Mouse (Mus musculus) heart, embryonic 15.5 days (tissue): ENCODE data around the gene Fam166b. TPM values are rescaled to one million over a fixed set of nuclear protein-coding genes. Genes with fewer than 3 reads are reported as not detected.

Experiments
- ATAC-seq: fragments of 200-750 bp; cut with Nextera tagmentation; replicated peaks from 2 replicates; pipeline ENCODE4 v1.8.0; 2017; ENCODE audit warnings: low read depth, moderate TSS enrichment; ENCODE audit not compliant: insufficient number of reproducible peaks, insufficient read depth, low FRiP score
- H3K27ac ChIP-seq: fragments of 300-500 bp; sonication (generic); 2 replicates; pipeline ENCODE4 v1.5.1; 2015; ENCODE audit warnings: mild to moderate bottlenecking, inconsistent platforms
- H3K27me3 ChIP-seq: fragments of 300-500 bp; sonication (generic); 2 replicates; pipeline ENCODE4 v1.6.1; 2015; ENCODE audit warnings: inconsistent platforms
- H3K36me3 ChIP-seq: fragments of 300-500 bp; sonication (generic); 2 replicates; pipeline ENCODE4 v1.6.1; 2015; ENCODE audit warnings: mild to moderate bottlenecking, inconsistent platforms
- H3K4me1 ChIP-seq: fragments of 300-500 bp; sonication (generic); replicated peaks from 2 replicates; pipeline ENCODE4 v1.6.1; 2015; ENCODE audit warnings: inconsistent platforms
- H3K4me2 ChIP-seq: fragments of 300-500 bp; sonication (generic); 2 replicates; pipeline ENCODE4 v1.6.1; 2015; ENCODE audit warnings: inconsistent platforms, mild to moderate bottlenecking, moderate library complexity
- H3K4me3 ChIP-seq: fragments of 300-500 bp; sonication (generic); 2 replicates; pipeline ENCODE4 v1.5.1; 2015; ENCODE audit warnings: mild to moderate bottlenecking, inconsistent platforms
- H3K9ac ChIP-seq: fragments of 300-500 bp; sonication (generic); 2 replicates; pipeline ENCODE4 v1.6.1; 2015; ENCODE audit warnings: mild to moderate bottlenecking, inconsistent platforms
- H3K9me3 ChIP-seq: fragments of 300-500 bp; sonication (generic); replicated peaks from 2 replicates; pipeline ENCODE4 v1.6.1; 2016; ENCODE audit warnings: inconsistent platforms
- WGBS: fragments of 180-500 bp; shearing (Covaris S2); methylation state at CpG from one replicate; pipeline ENCODE4 v1.1.7; 2015; ENCODE audit warnings: mixed read lengths; 5-methylcytosine and 5-hydroxymethylcytosine counted together
- polyA plus RNA-seq: library from polyadenylated mRNA; unstranded; fragments of >200 nt; fragmentation: Nextera tagmentation; extraction: Ambion mirVana; gene quantifications from 2 replicates; pipeline ENCODE4 v1.2.1, GENCODE M21; 2015

The Fam166b gene
- polyA plus RNA-seq, 1 experiment from 2014 or later: 0.18 TPM

DNA sequence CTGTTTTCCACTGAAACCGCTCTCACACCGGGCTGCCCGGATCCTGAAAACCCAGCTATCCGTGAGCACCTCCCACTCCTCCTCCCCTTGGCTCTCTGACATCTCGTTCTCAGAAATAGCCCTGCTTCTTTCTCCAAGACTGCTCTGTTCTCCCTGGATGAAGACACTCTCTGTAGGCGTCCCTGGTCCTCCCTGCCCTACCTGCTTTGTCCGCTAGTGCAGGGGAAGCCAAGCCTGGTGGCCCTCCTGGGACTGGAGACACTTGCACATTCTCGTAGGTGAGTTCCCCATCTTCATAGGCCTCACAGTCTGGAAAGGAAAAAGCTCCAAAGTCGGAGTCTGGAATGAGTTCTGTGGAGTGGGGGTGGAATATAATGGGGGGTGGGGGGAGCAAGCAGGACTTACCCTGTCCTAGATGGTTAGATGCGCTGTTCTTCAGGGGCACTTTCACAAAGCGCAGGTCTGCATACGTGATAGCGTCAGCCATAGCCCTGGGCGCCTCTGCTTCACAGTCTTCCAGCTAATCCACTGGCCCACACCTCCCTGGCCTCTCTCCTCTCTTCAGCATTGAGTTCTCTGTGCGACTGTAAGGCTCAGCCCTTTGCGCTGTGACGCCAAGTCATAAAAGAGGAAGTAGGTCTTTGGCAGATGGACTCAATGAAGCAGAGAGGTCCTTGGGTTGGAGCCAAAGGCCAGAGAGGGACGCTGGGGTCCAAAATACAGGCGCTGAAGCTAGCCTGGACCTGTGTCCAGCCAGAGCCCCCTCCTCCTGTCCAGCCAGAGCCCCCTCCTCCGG lies 25.3 kb upstream of the Fam166b start, which contains the start of gene Cd72:
TSS of gene Cd72 (minus strand) at position 588 of the 796 bp plus-strand sequence.
- Histone ChIP-seq H3K4me3 (peak within 1 kb of the TSS; percentile 23), H3K4me1 (peaks cover 23% of the 10 kb centered on the region), H3K9ac (peak within 1 kb of the TSS; percentile 31; the same call in 1 of the 2 replicates), H3K27ac (no peak within 1 kb of the TSS), H3K36me3 (no peaks in the 10 kb centered on the region), H3K4me2 (peak within 1 kb of the TSS; percentile 60), H3K27me3 (peaks cover 37% of the 10 kb centered on the region), H3K9me3 (no peaks in the 10 kb centered on the region)
- no peak for ATAC-seq
- WGBS: 27% methylated on average over 20 of the region's 20 CpGs

DNA sequence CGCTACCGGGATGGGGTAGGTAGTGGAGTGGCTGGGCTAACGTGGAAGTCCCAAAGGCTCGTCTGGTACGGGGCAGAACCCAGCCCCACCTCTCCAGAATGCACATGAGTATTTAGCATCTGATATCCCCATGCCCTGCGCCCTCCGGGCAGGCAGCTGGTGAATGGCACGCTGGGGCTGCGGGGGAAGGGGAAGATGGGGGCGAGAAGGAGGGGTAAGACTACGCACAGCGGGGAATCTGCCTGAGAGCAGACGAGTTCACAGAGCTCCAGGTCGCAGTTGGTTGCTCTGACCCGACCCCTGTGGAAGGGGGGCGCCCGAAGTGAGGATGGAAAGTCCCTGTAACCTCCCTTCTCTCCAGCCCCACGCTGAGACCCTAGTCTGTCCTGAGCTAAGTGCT lies 24.5 kb upstream of the Fam166b start:
- Histone ChIP-seq H3K27ac (no peak overlapping the region), H3K4me2 (peak overlapping the region; percentile 60), H3K4me1 (peaks cover 23% of the 10 kb centered on the region), H3K27me3 (peaks cover 37% of the 10 kb centered on the region), H3K4me3 (peak overlapping the region; percentile 23), H3K9me3 (no peaks in the 10 kb centered on the region), H3K9ac (peak overlapping the region; percentile 31; the same call in 1 of the 2 replicates), H3K36me3 (no peaks in the 10 kb centered on the region)
- under 1% methylated on average over 18 of the region's 18 CpGs for WGBS
- ATAC-seq: no peak

DNA sequence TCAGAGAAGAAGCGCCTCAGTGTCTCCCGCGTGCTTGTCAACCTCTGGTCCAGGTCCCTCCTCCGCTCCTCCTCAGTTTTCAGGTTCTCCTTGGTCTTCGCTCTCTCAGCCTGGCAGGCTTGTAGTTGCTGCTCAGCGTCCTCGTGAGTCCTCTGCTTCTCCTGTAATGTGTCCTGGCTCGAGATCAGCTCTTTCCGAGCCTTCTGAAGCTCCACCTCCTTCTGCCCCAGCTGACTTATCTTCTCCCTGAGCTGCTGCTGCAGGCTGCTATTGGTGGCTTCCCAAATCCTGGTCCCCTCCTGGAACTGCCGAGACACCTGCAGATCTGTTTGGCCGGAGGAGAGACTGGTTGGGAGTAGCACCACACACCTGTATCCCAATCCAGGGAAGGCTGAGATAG lies 23.4 kb upstream of the Fam166b start:
- Histone ChIP-seq H3K4me1 (peaks cover 23% of the 10 kb centered on the region), H3K4me3 (no peak overlapping the region), H3K9me3 (no peaks in the 10 kb centered on the region), H3K27me3 (peaks cover 37% of the 10 kb centered on the region), H3K9ac (no peak overlapping the region), H3K36me3 (peaks cover 11% of the 10 kb centered on the region), H3K27ac (no peak overlapping the region), H3K4me2 (peak overlapping the region; percentile 17; the same call in 1 of the 2 replicates)
- ATAC-seq: no peak
- WGBS: 40% methylated on average over 11 of the region's 11 CpGs

DNA sequence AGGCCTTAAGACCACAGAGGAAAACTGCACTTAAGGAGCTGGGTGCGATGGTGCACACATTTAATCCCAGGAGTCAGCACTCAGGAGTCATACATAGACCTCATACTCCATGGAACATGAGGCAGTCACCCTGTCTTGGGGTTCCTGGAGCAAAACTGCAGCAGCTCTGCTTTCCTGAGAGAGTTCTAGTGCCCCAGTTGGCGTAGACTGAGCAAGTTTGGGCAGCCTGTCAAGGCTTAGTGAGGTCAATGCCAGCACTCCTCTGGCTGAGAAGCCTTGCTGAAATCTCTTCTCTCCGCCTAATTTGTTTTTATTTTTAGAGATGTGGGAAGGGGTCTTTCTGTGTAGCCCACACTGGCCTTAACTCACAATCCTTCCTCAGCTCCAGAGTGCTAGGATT lies 19.6 kb upstream of the Fam166b start:
- H3K4me2 ChIP-seq: no peak overlapping the region
- no peak overlapping the region for H3K27ac ChIP-seq
- H3K36me3 ChIP-seq: peaks cover 35% of the 10 kb centered on the region
- no peak for ATAC-seq
- 84% methylated on average over 3 of the region's 3 CpGs for WGBS
- H3K9me3 ChIP-seq: no peaks in the 10 kb centered on the region
- H3K4me3 ChIP-seq: no peak overlapping the region
- H3K9ac ChIP-seq: no peak overlapping the region
- H3K27me3 ChIP-seq: peaks cover 13% of the 10 kb centered on the region; the same call in 1 of the 2 replicates
- H3K4me1 ChIP-seq: peaks cover 23% of the 10 kb centered on the region

DNA sequence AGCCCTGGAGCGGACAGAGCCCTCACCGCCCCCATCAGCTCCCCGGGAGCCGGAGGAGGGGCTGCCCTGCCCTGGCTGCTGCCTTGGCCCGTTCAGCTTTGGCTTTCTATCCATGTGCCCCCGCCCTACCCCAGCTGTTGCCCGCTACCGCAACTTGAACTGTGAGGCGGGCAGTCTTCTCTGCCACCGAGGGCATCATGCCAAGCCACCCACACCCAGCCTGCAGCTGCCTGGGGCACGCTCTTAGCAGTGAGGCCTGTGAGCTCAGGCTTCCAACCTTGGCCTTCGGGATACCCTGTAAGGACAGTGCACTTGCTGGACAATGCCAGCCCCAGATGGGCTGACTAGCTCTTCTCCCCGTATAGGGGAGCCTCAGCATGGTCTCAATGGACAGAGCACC lies 18.3 kb upstream of the Fam166b start:
- H3K4me1 ChIP-seq: peaks cover 15% of the 10 kb centered on the region
- H3K36me3 ChIP-seq: peaks cover 35% of the 10 kb centered on the region
- H3K27ac ChIP-seq: no peak overlapping the region
- no peak overlapping the region for H3K4me2 ChIP-seq
- WGBS: 93% methylated on average over 13 of the region's 13 CpGs
- no peak overlapping the region for H3K4me3 ChIP-seq
- no peak for ATAC-seq
- no peak overlapping the region for H3K9ac ChIP-seq
- H3K9me3 ChIP-seq: no peaks in the 10 kb centered on the region
- H3K27me3 ChIP-seq: 0 out of 2 replicates have a peak, but pooled peaks cover 3% of the 10 kb centered on the region

DNA sequence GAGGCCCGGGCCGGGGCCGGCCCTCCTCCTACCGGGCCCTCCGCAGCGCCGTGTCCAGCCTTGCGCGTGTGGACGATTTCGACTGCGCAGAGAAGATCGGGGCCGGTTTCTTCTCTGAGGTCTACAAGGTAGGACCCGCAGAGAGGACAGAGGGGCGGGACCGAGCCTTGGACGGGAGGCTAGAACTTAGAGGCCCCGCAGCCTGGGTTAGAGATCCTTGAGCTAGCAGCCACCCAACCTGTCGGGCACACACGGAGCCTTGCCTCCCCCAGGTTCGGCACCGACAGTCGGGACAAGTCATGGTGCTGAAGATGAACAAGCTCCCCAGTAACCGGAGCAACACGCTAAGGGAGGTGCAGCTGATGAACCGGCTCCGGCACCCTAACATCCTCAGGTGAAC lies 14.6 kb upstream of the Fam166b start:
- peaks cover 14% of the 10 kb centered on the region for H3K4me1 ChIP-seq
- H3K27ac ChIP-seq: peak overlapping the region; percentile 93
- no peak for ATAC-seq
- no peaks in the 10 kb centered on the region for H3K9me3 ChIP-seq
- H3K4me2 ChIP-seq: peak overlapping the region; percentile 97
- no peaks in the 10 kb centered on the region for H3K27me3 ChIP-seq
- peak overlapping the region; percentile 99 for H3K9ac ChIP-seq
- WGBS: 2% methylated on average over 28 of the region's 28 CpGs
- peak overlapping the region; percentile 93 for H3K4me3 ChIP-seq
- peaks cover 35% of the 10 kb centered on the region for H3K36me3 ChIP-seq

DNA sequence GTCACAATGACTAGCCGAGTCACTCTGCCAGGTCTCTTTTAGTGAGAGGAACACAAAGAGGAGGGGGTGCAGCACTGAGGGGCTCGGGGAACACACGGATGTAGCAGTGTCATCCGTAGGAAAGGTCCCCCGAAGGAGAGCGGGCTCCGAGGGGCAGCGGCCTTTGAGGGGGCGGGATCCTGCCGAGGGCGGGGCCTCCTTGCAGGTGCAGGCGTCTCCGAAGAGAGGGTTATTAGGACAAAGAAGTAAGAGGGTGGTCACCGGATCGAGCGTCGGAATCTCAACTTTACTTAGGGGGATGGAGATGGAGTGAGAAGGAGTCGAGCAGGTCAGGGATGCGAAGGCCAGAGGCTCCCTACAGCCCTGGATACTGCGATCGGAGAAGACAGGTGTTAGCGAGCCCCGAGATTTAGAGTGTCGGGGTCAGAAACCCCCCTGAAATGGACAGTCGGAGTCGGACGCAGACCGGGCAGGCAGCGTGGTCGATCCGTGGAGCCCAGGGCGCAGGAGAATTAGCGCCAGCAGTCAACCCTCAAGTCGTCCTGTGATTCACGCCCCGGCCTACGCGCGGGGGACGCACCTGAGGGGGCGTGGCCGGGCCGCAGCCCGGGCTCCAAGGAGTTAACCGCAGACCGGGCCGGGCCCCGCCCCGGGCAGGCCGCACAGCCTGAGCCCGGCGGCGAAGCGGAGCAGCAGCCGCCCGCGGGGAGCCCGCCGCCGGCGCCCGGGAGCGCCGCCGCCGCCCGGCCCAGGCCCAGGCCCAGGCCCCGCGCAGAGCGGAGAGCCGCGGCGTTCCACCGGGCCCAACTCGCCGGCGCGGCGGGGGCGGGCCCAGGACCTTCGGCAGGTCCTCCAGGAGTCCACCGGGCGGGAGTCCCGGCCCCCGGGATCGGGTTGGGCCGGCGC lies 13.8 kb upstream of the Fam166b start:
- peak; percentile 67 for ATAC-seq
- Histone ChIP-seq H3K27ac (peak overlapping the region; percentile 93), H3K9me3 (no peaks in the 10 kb centered on the region), H3K27me3 (no peaks in the 10 kb centered on the region), H3K36me3 (peaks cover 28% of the 10 kb centered on the region), H3K4me3 (peak overlapping the region; percentile 93), H3K9ac (peak overlapping the region; percentile 99), H3K4me2 (peak overlapping the region; percentile 97), H3K4me1 (peaks cover 14% of the 10 kb centered on the region)
- WGBS: 0% methylated on average over 88 of the region's 88 CpGs

DNA sequence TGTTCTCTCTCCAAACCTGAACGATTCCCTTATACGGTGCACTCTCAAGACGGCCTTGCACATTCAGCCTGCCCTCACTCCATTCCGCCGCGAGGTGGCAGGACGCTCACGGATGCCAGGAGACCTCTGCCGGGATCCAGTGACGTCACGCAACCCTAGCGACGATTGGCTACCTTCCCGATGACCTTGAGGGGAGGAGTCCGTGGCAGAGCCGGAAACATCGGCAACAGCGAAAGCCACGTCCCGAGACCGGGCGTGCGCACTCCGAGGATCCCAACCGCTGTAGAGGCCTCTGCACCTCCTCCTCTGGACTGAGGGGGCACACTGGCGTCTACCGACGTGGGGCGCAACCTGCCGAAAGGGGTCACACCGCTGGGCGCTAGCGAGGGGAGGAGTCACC lies 13.1 kb upstream of the Fam166b start:
- H3K27ac ChIP-seq: peak overlapping the region; percentile 93
- peaks cover 14% of the 10 kb centered on the region for H3K4me1 ChIP-seq
- under 1% methylated on average over 33 of the region's 33 CpGs for WGBS
- no peaks in the 10 kb centered on the region for H3K27me3 ChIP-seq
- no peaks in the 10 kb centered on the region for H3K9me3 ChIP-seq
- peaks cover 22% of the 10 kb centered on the region for H3K36me3 ChIP-seq
- H3K4me3 ChIP-seq: peak overlapping the region; percentile 93
- H3K4me2 ChIP-seq: peak overlapping the region; percentile 97
- peak overlapping the region; percentile 99 for H3K9ac ChIP-seq
- peak; percentile 95 for ATAC-seq

DNA sequence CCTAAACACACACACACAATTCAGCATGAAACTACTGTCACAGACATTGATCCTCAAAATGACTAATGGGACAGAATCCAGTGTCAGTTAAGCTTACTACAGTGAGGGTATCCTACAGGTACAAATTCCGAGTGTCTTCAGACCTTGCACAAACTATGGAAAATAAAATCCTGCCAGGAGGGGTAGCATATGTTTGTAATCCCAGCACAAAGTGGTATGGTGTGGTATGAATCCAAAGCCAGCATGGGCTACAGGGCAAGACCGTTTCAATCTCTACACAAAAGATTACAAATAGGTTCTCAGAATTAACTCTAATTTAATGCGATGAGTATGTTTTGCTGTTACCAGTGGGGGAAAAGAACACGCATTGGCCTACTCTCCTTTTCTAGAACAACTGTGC lies 12.7 kb upstream of the Fam166b start, which contains the start of gene Tesk1:
TSS of gene Tesk1 (plus strand) at position 301 of the 400 bp plus-strand sequence.
- H3K9ac ChIP-seq: peak within 1 kb of the TSS; percentile 99
- no peak for ATAC-seq
- 28% methylated on average over 4 of the region's 4 CpGs for WGBS
- H3K4me2 ChIP-seq: peak within 1 kb of the TSS; percentile 97
- H3K9me3 ChIP-seq: no peaks in the 10 kb centered on the region
- H3K36me3 ChIP-seq: peaks cover 17% of the 10 kb centered on the region
- H3K4me1 ChIP-seq: peaks cover 14% of the 10 kb centered on the region
- peak within 1 kb of the TSS; percentile 93 for H3K27ac ChIP-seq
- H3K4me3 ChIP-seq: peak within 1 kb of the TSS; percentile 93
- no peaks in the 10 kb centered on the region for H3K27me3 ChIP-seq

DNA sequence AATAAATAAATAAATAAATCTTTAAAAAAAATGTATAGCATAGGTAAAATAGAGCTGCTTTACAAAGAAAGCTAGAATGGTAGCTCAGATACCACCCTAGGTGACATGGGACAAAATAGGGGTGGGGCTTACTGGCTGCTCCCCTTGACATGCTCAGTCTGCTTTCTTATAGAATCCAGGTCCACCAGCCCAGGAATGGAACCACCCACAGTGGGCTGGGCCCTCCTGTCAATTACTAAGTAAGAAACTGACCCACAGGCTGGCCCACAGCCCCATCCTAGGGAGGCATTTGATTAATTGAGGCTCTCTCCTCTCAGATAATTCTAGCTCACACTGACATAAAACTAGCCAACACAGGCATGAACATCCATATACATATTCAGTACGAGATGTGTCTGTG lies 3.9 kb upstream of the Fam166b start:
- no peak overlapping the region for H3K27ac ChIP-seq
- H3K4me2 ChIP-seq: no peak overlapping the region
- no peaks in the 10 kb centered on the region for H3K36me3 ChIP-seq
- H3K4me1 ChIP-seq: peaks cover 10% of the 10 kb centered on the region
- no peak for ATAC-seq
- no peaks in the 10 kb centered on the region for H3K27me3 ChIP-seq
- no peaks in the 10 kb centered on the region for H3K9me3 ChIP-seq
- H3K9ac ChIP-seq: no peak overlapping the region
- no peak overlapping the region for H3K4me3 ChIP-seq
- 79% methylated on average over 1 of the region's 1 CpGs for WGBS

DNA sequence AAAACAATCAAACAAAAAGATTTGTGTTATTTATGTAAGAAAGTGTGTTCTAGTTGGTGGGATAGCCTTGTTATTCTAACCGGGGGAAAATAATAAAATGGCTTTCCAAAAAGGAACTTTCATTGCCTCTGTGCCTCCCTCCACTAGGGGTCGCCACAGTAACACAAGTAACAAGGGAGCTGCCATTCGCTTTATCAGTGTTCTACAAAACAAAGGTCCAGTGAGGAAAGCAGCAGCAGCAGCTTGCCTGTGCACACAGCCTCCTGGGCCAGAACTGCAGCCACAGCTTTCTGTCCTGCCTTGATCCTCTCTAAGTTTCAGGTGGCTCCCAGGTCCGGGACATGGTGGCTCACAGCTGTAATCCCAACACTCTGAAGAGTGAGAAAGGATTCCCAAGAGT lies 2.8 kb upstream of the Fam166b start:
- H3K27ac ChIP-seq: peak overlapping the region; percentile 75
- H3K27me3 ChIP-seq: peaks cover 10% of the 10 kb centered on the region
- H3K4me1 ChIP-seq: peaks cover 15% of the 10 kb centered on the region
- no peaks in the 10 kb centered on the region; the same call in 1 of the 2 replicates for H3K36me3 ChIP-seq
- H3K9me3 ChIP-seq: no peaks in the 10 kb centered on the region
- WGBS: 4% methylated on average over 4 of the region's 4 CpGs
- no peak overlapping the region for H3K9ac ChIP-seq
- H3K4me2 ChIP-seq: peak overlapping the region; percentile 32; the same call in 1 of the 2 replicates
- H3K4me3 ChIP-seq: no peak overlapping the region
- peak; percentile 42; the same call in 1 of the 2 replicates for ATAC-seq
